Mouse (Mus musculus) small intestine, adult 2 months (tissue): Measurements from ENCODE around the gene Ilk.

Source experiments
- CTCF ChIP-seq: fragments of 200-500 bp; IDR thresholded peaks from 2 replicates; pipeline ENCODE4 v1.5.1; 2012; ENCODE audit warnings: low read depth, mild to moderate bottlenecking, control low read depth, inconsistent platforms, low read length, moderate library complexity, mixed read lengths; ENCODE audit not compliant: insufficient replicate concordance, insufficient read length; ENCODE audit errors: extremely low read depth
- POLR2A ChIP-seq: fragments of 200-500 bp; IDR thresholded peaks from 2 replicates; pipeline ENCODE4 v1.6.1; 2012; ENCODE audit warnings: low read depth, mild to moderate bottlenecking, control low read depth, inconsistent platforms, low read length, moderate library complexity

DNA sequence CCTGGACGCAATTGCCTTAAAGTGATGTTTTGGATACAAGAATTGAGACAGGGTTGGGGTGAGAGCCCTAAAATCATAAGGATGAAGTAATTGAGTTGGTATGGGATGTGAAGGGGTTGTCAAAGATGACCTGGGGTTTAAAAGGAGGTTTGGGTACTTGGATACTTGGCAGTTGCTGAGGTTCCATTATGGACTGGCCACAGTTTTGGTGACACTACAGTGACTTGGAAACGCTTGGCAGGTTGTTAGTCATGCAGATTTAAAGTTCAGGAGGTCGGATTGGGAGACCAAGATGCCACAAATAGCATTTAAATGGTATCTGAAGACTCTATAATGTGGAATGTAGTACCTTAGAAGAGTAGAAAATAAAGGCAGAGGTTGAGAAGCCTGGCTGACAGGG, 1.3 kb downstream of the Ilk start:
- TF ChIP-seq CTCF (no peak), POLR2A (no peak)
